Mouse (Mus musculus): ENCODE data around the gene Ranbp17.

Gene Ranbp17

GRCm38 (mm10) chr11:33198351-33199116, 315.0 kb downstream of the Ranbp17 start:
- DNase-seq (ENCODE audit: extremely low spot score, low read depth, low spot score), result no peak

GRCm38 (mm10) chr11:33197673-33198072, 315.9 kb downstream of the Ranbp17 start:
- no peak for DNase-seq (ENCODE audit: extremely low spot score, low read depth, low spot score)

- DNase-seq (ENCODE audit: extremely low spot score, low read depth, low spot score), result no peak
These were observed 316.4 kb downstream of the Ranbp17 start for GRCm38 (mm10) chr11:33197133-33197514.

GRCm38 (mm10) chr11:33196447-33197132, 317.0 kb downstream of the Ranbp17 start:
- DNase-seq (ENCODE audit: extremely low spot score, low read depth, low spot score), result no peak

- no peak for DNase-seq (ENCODE audit: extremely low spot score, low read depth, low spot score)
These were observed 317.8 kb downstream of the Ranbp17 start for GRCm38 (mm10) chr11:33195531-33196446.

GRCm38 (mm10) chr11:33195061-33195460, 318.5 kb downstream of the Ranbp17 start:
- no peak for DNase-seq (ENCODE audit: extremely low spot score, low read depth, low spot score)

- no peak for DNase-seq (ENCODE audit: extremely low spot score, low read depth, low spot score)
These were observed 319.9 kb downstream of the Ranbp17 start for GRCm38 (mm10) chr11:33193695-33194094.

- DNase-seq (ENCODE audit: extremely low spot score, low read depth, low spot score), result no peak
These were observed 331.7 kb downstream of the Ranbp17 start for GRCm38 (mm10) chr11:33181804-33182203.

- DNase-seq (ENCODE audit: extremely low spot score, low read depth, low spot score), result no peak
These were observed 332.8 kb downstream of the Ranbp17 start for GRCm38 (mm10) chr11:33180701-33181116.

GRCm38 (mm10) chr11:33179802-33180201, 333.7 kb downstream of the Ranbp17 start:
- DNase-seq (ENCODE audit: extremely low spot score, low read depth, low spot score), result no peak

- DNase-seq (ENCODE audit: extremely low spot score, low read depth, low spot score), result no peak
These were observed 336.9 kb downstream of the Ranbp17 start for GRCm38 (mm10) chr11:33176525-33177245.

GRCm38 (mm10) chr11:33175768-33176167, 337.8 kb downstream of the Ranbp17 start:
- DNase-seq (ENCODE audit: extremely low spot score, low read depth, low spot score), result no peak

- no peak for DNase-seq (ENCODE audit: extremely low spot score, low read depth, low spot score)
These were observed 343.1 kb downstream of the Ranbp17 start for GRCm38 (mm10) chr11:33170489-33170888.

- DNase-seq (ENCODE audit: extremely low spot score, low read depth, low spot score), result peak; percentile 99
These were observed 350.5 kb downstream of the Ranbp17 start, which contains the start of gene Npm1 for GRCm38 (mm10) chr11:33162998-33163506. Gene Npm1 (minus strand): TSS chr11:33163206.

- DNase-seq (ENCODE audit: extremely low spot score, low read depth, low spot score), result no peak
These were observed 351.1 kb downstream of the Ranbp17 start for GRCm38 (mm10) chr11:33162211-33162997.

All from hindlimb bud, embryonic 11.5 days (tissue).